Mouse (Mus musculus): ENCODE results near the gene Ccn1.

Ccn1 gene

DNA sequence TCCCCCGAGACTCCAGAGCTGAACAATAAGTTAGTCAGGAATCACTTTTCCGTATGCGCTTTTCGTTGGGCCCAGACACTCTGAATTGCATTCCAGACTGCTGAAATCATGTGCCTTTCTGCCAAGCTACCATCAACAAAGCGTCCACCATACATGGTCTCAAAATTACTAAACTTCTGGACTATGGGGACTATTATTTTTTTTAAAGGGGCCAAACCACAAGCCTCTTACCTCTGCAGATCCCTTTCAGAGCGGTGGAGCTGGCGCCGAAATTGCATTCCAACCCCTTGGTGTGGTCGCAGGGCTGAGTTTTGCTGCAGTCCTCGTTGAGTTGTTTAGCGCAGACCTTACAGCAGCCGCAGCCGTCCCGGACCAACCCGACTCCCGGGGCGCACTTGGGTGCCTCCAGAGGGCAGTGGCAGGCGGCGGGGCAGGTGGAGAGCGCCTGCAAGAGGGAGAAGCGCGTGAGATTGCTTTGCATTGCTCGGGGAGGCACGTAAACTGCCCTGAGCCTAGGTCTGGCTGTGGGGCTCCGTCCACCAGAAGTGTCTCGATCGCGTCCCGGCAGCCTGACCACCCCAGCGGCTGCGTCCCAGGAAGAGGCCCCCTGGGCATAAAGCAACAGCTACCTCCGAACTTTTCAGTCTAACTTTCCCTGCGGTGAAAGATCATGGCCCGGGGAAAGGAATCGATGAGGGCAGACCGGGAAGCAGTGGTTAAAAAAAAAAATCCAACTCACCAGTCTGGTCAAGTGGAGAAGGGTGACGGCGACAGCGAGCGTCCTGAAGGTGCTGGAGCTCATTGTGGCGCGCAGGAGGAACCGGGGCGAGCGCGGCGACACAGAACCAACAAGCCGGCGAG lies 560 bp downstream of the Ccn1 start:
- DNase-seq: no peak

DNA sequence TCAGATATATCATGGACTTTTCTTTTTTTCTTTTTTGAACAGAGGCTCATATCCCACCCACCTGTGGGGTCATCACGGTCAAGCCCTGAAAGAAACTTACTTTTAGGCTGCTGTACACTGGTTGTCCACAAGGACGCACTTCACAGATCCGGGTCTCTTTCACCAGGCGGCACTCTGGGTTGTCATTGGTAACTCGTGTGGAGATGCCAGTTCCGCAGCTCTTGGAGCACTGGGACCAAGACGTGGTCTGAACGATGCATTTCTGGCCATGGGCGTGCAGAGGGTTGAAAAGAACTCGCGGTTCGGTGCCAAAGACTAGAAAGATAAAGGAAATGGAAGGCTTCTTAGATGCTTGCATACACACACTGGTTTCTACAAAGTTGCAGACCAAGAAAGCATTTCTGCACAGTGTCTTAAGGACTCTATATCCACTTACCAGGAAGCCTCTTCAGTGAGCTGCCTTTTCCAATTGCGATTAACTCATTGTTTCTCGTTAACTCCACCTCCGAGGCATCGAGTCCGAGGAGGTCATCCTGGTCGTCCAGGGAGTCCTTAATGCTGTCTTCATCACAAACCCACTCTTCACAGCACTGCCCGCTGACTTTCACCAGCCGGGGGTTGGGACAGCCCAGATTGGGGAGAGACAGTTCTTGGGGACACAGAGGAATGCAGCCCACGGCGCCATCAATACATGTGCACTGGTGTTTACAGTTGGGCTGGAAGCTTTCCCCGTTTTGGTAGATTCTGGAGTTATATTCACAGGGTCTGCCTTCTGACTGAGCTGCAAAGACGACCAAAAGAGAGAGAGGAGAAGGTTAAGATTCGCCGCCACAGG lies 1.5 kb downstream of the Ccn1 start:
- DNase-seq: no peak

DNA sequence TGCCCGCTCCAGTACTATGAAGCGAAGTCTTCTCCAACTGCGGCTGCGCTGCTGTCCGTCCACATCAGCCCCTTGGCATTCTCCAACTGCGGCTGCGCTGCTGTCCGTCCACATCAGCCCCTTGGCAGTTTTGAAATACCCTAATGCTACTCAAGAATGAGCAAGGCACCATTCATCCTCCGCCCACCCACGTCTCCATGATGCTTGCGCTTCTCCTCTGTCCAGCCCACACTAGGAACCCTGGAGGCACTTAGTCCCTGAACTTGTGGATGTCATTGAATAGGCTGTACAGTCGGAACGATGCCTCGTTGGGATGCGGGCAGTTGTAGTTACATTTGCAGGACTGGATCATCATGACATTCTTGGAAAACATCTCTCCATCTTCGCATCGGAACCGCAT lies 2.4 kb downstream of the Ccn1 start:
- no peak for DNase-seq

DNA sequence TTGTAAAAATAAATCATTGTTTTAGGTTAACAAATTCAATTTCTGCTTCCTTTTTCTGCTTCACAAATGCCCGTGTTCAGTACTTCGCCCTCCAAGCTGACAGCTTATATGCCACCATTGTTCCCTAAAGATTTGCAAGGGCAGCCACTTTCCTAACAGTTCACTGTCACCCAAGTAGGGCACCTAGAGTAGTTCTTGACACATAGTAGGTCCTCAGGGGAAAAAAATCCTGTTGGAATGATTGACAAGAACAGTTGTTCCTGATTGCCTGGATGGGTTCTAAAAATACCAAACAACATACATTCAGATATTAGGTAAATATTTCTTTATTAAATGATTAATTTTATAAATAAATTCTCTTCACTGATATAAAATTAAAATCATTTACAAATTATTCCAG lies 3.1 kb downstream of the Ccn1 start:
- DNase-seq: no peak

DNA sequence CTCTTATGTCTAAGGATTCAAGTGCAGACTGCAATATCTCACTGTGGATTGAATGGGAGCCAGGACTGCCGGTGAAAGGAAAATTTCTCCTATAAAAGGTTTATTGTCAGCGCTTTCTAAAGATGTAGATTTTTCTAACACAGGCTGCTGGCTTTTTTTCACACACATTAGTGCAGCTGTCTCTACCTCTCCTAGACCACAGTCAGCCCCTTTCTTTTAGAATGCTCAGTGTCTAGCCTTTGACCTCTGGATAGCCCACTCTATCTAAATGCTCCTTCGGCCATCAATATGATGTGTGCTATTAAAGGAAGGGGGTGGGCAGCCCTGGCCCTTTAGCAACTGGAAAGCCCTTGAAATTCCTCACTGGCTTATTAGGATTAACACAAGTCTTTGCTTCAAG lies 3.8 kb downstream of the Ccn1 start:
- no peak for DNase-seq

DNA sequence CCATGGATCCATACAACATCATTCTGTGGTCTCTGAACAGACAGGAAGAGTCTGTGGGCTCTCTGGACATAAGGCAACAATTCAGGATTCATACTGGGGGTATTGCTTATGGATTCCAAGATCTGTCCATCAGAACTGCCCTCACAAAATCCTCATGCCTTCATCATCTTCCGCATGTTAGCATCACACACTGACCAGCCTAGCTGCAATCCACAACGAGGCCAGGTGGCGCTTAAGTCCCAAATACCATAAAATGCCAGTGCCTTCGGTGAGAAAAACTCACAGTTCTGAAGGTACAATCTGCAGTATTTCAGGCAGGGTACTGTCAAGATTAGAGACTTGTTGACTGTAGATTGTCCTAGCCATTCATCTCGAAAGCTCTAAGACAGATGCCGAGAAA lies 4.3 kb downstream of the Ccn1 start:
- no peak for DNase-seq

DNA sequence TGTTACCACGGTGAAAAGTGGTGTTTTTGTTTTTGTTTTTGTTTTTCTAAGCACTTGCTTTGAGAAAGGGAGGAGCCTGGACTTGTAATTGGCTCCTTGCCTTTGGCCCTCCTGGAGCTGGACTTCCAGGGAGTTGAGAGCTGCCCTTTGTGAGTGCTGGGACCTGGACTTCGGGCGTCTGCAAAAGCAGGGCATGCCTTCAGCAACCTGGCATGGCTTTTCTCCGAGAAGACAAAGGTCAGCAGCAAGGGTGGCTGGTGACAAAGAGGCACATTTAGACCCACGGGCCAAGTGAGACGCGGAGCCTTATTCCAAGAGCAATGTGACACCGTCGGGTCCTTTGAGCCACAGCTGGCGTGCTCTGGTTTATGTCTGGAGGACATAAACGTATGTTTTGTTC lies 6.9 kb downstream of the Ccn1 start:
- DNase-seq: no peak

DNA sequence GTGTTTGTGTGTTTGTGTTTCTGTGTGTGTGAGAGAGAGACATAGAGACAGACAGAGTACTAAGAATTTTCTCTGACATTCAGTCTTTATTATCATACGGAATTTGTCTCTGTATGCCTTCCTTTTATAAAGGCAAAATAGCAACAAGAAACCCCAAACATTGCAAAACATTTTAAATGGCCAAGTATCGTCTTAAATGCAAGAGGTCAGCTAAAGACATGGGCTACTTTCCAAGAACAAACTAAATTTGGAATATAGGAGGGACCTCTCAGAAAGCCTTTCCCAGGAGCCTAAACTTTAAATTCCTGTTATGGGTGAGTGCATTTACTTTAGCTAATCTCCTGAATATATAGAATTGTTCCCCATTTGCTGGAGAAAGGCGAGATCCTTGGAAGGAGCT lies 7.9 kb downstream of the Ccn1 start:
- no peak for DNase-seq

DNA sequence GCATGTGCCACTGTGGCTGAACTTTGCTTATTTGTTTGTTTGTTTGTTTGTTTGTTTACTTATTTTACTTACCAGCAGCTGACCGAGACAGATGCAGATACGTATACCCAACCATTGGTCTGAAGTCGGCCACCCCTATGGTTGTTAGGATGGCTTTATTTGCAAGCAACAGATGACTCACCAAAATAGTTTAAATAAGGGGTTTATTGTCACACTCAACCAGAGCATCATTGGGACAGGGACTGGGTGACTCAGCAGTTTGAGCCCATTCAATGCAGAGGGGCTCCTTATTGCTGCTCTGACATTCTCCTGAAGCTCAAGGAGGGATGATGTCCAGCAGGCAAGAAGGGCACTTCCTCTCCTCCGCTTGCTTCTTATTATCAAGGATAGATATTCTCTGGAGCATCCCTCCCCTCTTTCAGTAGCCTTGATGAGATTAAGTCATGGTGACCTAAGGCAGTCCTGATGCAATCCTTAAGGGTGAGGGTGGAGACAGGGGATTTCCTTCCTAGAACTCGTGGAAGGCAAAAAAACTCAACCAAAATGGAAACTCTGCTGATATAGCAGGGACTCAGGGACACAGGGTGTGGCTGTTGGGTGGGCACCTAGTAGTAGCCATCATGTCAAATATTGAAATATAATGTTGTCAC lies 8.6 kb downstream of the Ccn1 start:
- no peak for DNase-seq

DNA sequence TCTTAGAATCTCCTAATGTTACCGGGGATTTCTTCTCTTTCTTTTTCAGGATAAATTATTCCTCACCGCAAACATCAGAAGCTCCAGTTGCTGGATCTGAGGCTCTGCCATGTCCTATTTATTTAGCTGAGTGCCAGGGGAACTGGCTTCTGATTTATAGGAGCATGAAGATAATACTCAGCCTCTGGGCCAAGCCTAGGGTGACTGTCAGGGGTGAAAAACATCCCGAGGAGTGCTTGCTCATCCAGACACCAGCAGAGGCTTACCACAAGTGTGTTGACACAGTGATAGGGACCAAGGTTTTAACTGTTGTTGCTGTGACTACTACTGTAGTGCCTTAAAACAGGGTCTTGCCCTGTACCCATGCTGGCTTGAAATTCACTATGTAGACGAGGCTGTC lies 9.2 kb downstream of the Ccn1 start:
- DNase-seq: no peak

DNA sequence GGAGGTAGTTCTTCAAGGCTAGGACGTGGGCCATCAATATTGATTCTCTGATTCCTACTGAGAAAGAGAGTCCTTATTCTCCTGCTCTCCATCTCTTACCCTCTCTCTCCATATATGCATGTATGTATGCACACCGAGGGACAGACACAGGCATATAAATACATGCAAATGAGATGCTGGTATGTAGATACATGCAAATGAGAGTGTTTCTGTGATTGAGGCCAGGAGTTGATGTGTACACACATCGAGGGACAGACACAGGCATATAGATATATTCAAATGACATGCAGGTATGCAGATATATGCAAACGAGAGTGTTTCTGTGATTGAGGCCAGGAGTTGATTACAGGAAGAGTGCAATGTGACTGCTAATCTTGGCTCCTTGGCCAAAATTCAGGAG lies 9.6 kb downstream of the Ccn1 start:
- DNase-seq: no peak

DNA sequence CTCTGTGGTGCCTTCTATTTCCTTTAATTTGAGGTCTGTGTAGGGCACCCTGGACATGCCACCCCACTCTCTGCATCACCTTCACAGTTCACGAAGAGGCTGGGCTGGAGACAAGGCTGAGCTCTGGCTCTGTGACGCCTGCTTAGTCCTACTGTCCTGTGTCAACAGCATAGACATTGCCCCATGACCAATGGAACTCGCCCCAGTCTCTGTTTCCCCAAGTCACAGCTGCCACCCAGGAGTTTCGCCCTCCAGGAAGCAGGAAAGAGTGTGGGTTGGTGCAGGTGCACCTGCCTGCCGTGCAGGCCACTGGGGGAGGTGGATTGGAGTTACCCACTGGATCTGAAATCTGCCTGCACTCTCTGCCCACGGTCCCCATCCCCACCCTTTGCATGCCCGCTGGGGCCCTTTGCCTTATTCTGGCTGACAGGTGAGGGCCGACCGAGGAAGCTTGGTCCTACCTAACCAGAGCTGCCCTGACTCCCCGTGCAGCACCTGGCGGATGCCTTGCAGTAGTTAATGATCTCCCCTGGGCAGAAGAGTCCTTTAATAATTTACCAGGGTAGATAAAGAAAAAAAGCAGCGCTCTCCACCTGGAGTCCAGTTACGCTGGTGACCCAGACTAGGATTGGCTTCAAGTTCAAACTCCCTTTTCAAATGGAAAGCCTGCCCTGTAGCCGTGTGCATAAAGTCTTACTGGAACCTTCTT lies 15.6 kb downstream of the Ccn1 start:
- DNase-seq: no peak

DNA sequence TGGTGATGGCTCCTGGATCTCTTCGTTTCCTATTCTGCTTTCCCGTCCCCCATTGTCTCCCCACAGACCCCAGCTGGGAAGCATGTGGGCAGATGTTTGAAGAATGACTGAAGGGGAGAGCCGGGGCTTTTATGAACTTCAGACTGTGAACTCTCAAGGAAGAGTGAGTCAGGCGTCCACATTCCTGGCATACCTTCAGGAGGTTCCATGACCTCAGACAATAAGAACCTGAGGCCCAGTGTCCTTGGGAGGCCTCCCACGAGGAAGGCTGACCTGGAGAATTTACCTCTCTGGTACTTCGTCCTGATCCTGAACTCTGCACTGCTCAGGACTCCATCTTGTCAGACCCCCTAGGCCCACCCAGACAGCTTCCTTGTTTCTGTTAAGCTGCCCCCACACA lies 16.9 kb downstream of the Ccn1 start:
- no peak for DNase-seq

DNA sequence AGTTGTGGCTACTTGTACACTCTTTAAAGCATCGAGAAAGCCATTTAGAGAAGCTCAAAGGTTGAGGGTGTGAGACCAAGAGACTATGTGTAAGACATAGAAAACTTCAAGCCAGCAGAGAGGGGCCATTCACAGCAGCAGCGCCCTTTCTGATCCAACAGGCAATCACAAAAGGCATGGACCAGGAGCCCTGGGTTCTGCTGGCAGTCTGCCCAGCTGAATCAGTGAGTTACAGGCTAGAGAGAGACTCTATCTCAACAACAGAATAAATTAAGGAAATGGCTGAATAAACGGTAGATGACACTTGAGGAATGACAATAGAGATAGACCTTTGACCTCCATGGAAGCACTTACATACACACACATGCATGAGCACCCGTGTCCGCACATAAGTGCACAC lies 21.1 kb downstream of the Ccn1 start:
- no peak for DNase-seq

DNA sequence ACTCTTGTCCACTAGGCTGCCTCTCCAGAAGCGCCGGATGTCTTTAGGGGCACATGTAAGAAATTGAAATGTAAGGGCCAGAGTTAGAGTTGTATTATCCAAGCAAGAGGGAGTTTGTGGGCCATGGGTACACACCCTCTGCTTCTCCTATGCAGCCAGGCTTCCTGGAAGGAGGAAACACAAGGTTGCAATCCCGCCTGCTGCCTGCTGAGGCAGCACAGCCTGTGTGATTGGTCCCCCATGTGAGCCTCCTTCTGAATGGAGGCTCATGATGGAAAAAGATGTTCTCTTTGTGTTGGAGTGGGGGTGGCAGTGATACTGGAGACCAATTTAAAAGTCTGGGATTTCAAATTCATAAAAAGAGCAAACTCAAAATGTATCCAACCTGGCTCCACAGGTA lies 22.0 kb downstream of the Ccn1 start:
- DNase-seq: no peak

DNA sequence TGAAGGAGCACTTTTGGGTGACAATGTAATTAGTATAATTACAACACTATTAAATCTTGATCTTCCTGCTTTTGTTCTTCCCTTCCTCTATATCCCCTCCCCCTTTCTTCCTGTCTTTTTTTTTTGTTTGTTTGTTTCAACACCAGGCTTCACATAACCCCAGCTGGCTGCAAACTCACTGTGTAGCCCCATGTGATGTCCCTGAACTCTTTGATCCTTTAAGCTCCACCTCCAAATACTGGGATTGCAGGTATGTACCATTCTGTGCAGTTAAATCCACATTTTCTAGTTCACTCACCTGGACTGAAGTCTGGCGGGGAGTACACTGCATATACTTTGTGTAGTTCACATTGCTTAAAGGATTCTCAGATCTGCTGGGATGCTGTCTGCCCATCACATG lies 23.7 kb downstream of the Ccn1 start:
- DNase-seq: no peak

DNA sequence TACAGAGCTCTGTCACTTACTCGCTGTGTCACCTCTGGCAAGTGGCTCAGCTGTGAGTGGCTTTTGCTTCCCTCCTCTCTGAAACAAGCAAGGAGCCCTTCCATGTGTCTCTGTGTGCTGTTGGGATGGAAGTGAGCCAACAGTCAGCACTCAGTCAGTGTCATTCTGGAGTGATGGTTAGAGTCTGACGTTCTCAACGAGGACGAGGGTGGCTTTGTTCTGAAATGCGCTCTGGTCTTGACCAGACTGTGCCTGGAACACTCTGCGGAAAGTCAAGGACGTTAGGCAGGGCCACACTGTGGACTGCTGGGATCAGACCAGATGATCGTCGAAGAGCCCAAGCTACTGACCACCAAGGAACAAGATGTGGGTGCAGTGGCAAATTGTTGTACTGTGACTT lies 24.2 kb downstream of the Ccn1 start:
- no peak for DNase-seq

DNA sequence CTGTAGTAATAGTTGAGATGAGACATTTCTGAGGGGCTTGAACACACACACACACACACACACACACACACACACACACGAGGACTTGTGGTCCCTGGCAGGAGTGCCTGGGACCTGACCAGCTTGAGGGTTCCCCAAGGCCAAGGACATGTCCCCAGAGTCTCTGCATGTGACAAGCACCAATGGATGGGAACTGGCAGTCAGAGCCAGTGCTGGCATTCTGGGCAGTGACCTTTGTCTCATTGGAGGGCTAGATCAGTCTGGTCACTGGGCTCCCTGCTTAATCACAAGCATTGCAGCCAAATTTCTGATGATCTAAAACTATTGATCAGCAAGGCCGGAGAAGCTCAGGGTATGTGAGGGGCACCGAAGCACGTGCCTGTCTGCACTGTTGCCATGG lies 25.0 kb downstream of the Ccn1 start:
- no peak for DNase-seq

DNA sequence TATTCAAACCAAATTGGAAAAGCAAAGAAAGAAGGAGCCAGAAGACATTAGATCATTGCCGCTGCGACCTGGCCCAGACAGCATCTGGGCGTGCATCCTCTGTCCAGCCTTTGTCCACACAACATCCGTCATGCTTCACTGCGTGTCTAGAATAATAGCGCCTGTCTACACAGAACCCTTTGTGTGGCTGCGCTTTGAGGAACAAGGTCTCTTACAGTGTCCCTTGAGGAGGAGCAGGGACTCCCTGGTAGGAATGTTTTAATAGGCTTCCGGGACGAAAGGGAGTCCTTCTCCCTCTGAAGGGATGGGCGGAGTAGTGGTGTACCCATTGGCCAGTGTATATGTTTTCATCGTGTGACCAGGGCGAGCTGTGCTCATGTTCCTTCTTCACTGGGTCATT lies 26.7 kb downstream of the Ccn1 start:
- DNase-seq: no peak

DNA sequence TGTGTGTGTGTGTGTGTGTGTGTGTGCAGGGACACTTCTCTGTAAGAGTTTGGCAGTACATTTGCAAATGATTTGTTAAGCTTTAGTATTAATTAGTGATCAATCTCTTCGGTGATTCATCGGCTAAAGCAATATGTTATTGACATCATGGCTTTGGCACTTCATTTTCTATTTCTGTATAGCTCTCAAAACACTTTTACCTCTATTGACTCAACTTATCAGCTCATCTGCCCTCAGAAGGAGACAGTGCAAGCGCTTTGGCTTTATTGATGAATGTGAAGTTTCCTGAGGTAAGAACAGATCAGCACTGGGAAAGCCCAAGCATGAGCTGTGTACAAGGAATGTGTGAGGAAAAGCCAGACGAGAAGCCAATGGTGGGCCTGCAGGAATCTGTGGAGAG lies 28.6 kb downstream of the Ccn1 start:
- DNase-seq: no peak

DNA sequence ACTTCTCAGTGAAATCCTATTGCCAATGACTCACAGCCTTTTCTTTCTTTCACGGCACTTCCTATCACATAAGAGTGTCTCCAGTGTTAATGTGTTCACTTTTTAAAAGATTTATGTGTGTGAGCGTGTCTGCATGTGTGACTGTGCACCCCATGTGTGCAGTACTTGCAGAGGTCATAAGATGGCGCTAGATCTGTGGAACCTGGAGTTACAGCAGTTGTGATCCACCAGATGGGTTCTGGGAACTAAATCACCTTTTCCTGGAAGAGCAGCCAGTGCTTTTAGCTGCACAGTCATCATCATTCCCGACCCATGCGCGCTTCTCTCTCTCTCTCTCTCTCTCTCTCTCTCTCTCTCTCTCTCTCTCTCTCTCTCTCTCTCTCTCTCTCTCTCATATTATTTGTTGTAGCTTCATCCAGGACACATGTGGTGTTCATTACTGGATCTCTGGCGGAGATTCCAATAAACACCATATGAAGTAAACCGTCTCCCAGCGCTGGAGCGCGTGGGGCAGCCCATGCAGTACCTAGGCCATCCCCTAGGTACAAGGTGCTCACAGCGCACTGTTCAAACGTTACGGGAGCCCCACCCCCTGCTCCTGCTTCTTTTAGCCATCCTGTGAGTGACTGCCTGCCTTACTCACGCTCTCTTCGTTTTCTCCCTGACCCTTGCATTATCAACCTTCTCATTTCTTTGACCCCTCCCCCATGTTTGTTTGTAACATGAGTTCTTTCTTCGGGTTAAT lies 30.0 kb downstream of the Ccn1 start:
- no peak for DNase-seq

DNA sequence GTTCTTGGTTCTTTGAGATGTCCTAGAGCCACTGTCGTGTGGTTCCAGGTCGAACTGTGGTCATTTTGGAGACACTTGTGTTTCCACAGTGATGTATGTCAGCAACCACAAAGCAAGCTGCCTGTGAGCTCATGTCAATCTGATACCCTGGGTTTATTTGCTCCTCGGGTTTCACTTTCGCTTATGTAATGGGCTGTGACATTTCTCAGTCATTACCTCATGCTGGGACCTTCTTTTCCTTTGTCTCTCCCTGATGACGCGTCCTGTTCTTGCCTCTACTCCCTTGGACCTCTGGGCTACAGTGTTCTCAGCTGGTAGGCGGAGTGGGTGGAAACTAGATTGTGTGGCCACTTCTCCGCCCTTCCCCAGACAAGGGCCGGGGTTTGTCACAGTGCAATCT lies 31.5 kb downstream of the Ccn1 start:
- DNase-seq: no peak
